Mouse (Mus musculus) testis, adult 2 months (tissue): ENCODE results near the gene D7Ertd443e.

Experiments used
- CTCF ChIP-seq: fragments of 200-500 bp; IDR thresholded peaks from 2 replicates; pipeline ENCODE4 v1.5.1; 2012; ENCODE audit warnings: low read depth, mild to moderate bottlenecking, inconsistent platforms, low read length, moderate library complexity; ENCODE audit not compliant: control insufficient read depth, insufficient read depth, insufficient replicate concordance
- POLR2A ChIP-seq: fragments of 200-500 bp; IDR thresholded peaks from 2 replicates; pipeline ENCODE4 v1.6.1; 2012; ENCODE audit warnings: low read depth, mild to moderate bottlenecking, inconsistent platforms, low read length, moderate library complexity; ENCODE audit not compliant: control insufficient read depth

- TF ChIP-seq CTCF: no peak
- TF ChIP-seq POLR2A: no peak
Measured at GRCm38 (mm10) chr7:134289611-134290301, 95.7 kb downstream of the D7Ertd443e start.
